Mouse (Mus musculus): ENCODE measurements around the gene Slc25a43. TPM values are rescaled to one million over a fixed set of nuclear protein-coding genes. Genes with fewer than 3 reads are reported as not detected.
A peak's percentile ranks its signal among the peaks of the same experiment; 100 is the strongest.

Slc25a43 gene
- polyA plus RNA-seq (2016; fragmentation: Nextera tagmentation; extraction: Ambion mirVana) = 0.99 and 1.6 TPM in 2 replicates

DNA sequence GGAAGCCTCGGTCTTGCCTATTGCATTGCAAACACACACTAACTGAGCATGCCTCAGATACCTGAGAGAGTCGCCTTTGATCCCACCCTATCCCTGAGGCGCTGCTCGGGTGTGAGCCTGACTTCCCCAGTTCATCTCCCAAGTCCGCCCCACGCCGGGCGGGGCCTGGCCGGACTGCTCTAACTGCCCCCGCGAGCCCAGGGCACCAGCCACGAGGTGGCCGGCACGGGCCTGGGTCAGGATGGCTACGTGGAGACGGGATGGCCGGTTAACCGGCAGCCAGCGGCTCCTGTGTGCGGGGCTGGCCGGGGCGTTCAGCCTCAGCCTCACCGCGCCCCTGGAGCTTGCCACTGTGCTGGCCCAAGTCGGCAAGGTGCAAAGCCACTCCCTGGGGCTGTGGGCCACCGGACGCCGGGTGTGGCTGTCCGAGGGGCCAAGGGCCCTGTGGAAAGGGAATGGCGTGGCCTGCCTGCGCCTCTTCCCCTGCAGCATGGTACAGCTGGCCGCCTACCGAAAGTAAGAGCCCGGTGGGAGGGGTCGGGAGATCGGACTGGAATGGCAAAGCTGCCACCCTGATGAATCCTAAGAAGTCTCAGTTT is at the start of gene Slc25a43:
Gene Slc25a43, plus strand, starts transcription at position 157 of the 599 bp plus-strand sequence.
- Histone ChIP-seq H3K9me3 (replicated peaks) (peaks cover 6% of the 10 kb centered on the region), H3K4me3 (peak within 1 kb of the TSS; percentile 55), H3K36me3 (no peaks in the 10 kb centered on the region), H3K4me1 (peaks cover 13% of the 10 kb centered on the region), H3K27me3 (ENCODE audit: low read depth, poor library complexity, severe bottlenecking) (no peaks in the 10 kb centered on the region), H3K27ac (replicated peaks) (peak within 1 kb of the TSS; percentile 83)
- peak; percentile 38 for DNase-seq (ENCODE audit: low spot score)
- 20% methylated on average over 36 of the region's 36 CpGs for WGBS

DNA sequence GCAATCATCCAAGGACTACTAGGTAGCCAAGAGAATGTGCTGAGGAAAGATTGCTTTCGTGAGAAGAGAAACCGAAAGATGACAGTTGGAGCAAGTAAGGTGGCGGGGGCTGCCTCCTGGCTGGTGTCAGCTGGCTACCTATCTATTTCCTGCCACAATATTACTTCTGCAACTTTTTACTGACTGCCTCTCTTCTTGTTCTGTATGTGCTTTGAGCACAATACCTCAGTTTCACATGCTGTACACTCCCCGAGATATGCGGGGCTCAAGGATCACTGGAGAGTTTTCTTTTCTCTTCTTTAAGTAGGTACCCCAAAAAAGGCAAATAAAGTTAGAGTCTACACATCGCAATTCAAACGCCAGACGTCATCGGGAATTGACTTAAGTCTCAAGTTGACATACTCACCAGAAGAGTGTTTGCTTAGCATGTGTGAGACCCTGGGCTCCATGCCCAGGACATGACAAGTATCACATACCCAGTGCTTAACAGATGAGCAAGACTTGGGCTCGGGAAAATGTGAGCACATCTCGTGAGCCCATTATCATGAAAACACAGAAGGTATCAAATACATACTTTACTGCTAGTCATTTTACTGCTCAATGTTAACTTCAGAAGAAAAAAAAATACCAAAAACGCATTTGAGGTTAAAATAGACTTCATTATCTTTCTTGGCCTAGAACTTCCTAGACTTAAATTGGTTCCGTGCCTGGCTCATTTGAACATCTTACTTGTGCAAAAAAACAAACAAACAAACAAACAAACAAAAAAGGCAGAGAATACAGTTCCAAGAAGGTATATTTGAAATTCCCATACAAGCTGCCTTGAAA is 3.1 kb upstream of the Slc25a43 start:
- Histone ChIP-seq H3K36me3 (no peaks in the 10 kb centered on the region), H3K4me1 (peaks cover 13% of the 10 kb centered on the region), H3K27me3 (ENCODE audit: low read depth, poor library complexity, severe bottlenecking) (no peaks in the 10 kb centered on the region), H3K9me3 (replicated peaks) (peaks cover 6% of the 10 kb centered on the region), H3K27ac (replicated peaks) (no peak overlapping the region), H3K4me3 (no peak overlapping the region)
- no peak for DNase-seq (ENCODE audit: low spot score)
- 92% methylated on average over 13 of the region's 13 CpGs for WGBS

DNA sequence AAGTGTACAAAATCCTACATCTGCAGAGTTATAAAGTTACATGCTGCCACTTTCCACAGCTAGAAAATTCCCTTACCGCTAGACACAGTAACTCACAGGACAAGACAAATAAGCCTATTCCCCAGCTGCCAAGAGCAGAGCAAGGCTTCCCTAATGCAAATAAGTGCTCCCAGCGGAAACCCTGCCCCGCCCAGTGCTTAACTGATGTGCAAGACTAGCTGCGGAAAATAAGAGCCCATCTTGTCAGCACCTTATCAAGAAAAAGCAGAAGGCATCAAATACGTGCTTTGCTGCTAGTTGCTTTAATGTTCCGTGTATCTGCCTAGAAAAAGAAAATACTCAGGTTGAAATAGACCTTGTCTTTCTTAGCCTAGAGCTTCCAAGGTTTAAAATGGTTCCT is 2.2 kb upstream of the Slc25a43 start:
- Histone ChIP-seq H3K4me1 (peaks cover 13% of the 10 kb centered on the region), H3K27ac (replicated peaks) (no peak overlapping the region), H3K4me3 (no peak overlapping the region), H3K36me3 (no peaks in the 10 kb centered on the region), H3K9me3 (replicated peaks) (peaks cover 6% of the 10 kb centered on the region), H3K27me3 (ENCODE audit: low read depth, poor library complexity, severe bottlenecking) (no peaks in the 10 kb centered on the region)
- 33% methylated on average over 6 of the region's 6 CpGs for WGBS
- no peak for DNase-seq (ENCODE audit: low spot score)

DNA sequence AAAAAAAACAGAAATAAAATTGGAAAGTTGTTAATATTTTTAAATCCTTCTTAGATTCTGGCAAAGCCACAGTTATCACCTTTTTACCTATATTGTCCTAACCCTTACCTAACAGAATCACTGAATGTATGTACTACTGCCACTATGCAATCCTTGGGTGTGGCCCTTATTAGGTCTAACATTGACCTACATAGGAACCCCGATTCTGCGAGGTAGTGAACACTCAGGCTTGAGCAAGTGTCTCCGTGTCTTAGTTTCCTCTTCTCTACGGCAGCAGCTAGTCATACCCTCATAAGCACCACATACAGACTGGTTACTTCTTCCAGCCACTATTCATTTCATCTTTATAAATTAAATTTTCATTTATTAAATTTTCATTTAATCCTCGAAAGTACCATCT is 715 bp upstream of the Slc25a43 start:
- Histone ChIP-seq H3K27me3 (ENCODE audit: low read depth, poor library complexity, severe bottlenecking) (no peaks in the 10 kb centered on the region), H3K9me3 (replicated peaks) (peaks cover 6% of the 10 kb centered on the region), H3K36me3 (no peaks in the 10 kb centered on the region), H3K4me3 (no peak overlapping the region), H3K27ac (replicated peaks) (no peak overlapping the region), H3K4me1 (peaks cover 13% of the 10 kb centered on the region)
- no peak for DNase-seq (ENCODE audit: low spot score)
- 94% methylated on average over 5 of the region's 5 CpGs for WGBS

DNA sequence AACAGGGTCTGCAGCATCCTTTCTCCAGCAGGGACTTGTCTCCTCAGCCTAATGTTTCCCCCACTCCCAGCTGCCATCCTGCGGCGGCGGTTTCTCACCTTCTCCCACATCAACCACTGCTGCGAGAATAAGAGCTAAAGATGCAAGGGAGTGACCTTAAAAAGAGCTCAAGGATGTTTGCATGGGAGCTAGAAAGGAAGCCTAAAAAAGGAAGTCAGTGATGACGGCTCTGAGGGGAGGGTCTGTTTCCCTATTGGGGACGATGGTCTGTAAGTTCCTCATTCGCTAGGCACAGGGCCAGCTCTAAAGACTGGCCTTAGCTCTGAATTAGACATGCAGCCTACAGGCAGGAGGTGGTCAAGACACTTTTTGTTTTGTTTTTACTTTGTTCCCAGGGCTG is 1.3 kb downstream of the Slc25a43 start:
- DNase-seq (ENCODE audit: low spot score) = no peak
- Histone ChIP-seq H3K27ac (replicated peaks) (no peak overlapping the region), H3K27me3 (ENCODE audit: low read depth, poor library complexity, severe bottlenecking) (no peaks in the 10 kb centered on the region), H3K4me3 (no peak overlapping the region), H3K36me3 (no peaks in the 10 kb centered on the region), H3K9me3 (replicated peaks) (peaks cover 6% of the 10 kb centered on the region), H3K4me1 (peaks cover 13% of the 10 kb centered on the region)
- WGBS = 77% methylated on average over 7 of the region's 7 CpGs

DNA sequence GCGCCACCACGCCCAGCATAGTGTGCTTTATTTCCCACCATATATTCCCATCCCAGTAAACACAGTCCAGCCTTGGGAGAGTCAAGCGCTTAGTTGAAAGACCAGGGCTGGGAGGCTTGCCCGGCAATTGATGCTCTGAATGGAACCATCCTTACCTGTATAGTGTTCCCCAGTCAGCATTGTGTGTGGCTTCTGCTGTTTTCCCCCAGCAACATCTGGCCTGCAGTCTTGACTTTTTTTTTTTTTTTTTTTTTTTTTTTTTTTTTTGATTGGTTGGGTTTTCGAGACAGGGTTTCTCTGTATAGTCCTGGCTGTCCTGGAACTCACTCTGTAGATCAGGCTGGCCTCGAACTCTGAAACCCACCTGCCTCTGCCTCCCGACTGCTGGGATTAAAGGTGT is 1.9 kb downstream of the Slc25a43 start:
- Histone ChIP-seq H3K4me3 (no peak overlapping the region), H3K9me3 (replicated peaks) (peaks cover 6% of the 10 kb centered on the region), H3K27me3 (ENCODE audit: low read depth, poor library complexity, severe bottlenecking) (no peaks in the 10 kb centered on the region), H3K4me1 (peaks cover 13% of the 10 kb centered on the region), H3K36me3 (no peaks in the 10 kb centered on the region), H3K27ac (replicated peaks) (no peak overlapping the region)
- no peak for DNase-seq (ENCODE audit: low spot score)
- WGBS = 96% methylated on average over 7 of the region's 7 CpGs

DNA sequence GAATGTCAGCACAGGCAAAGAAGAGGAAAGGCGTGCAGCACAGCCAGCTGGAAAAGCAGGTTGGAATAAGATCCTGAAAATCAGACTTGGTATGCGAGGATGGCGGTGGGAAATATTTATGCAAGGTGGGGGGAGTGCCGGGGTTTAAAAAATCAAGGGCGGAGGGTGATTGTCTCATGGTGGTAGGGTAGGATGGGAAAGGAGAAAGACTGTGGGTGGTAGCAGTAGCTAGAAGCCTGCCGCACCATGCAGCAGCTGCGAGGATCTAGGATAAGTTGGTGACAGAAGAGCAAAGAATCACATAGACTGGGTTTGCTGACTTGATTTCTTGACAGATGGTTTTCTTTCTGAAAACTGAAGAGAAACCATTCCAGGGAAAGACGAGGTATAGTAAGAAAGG is 3.3 kb downstream of the Slc25a43 start:
- Histone ChIP-seq H3K9me3 (replicated peaks) (peaks cover 6% of the 10 kb centered on the region), H3K4me1 (peaks cover 7% of the 10 kb centered on the region), H3K27me3 (ENCODE audit: low read depth, poor library complexity, severe bottlenecking) (no peaks in the 10 kb centered on the region), H3K27ac (replicated peaks) (no peak overlapping the region), H3K4me3 (no peak overlapping the region), H3K36me3 (no peaks in the 10 kb centered on the region)
- no peak for DNase-seq (ENCODE audit: low spot score)
- WGBS = 88% methylated on average over 8 of the region's 8 CpGs

DNA sequence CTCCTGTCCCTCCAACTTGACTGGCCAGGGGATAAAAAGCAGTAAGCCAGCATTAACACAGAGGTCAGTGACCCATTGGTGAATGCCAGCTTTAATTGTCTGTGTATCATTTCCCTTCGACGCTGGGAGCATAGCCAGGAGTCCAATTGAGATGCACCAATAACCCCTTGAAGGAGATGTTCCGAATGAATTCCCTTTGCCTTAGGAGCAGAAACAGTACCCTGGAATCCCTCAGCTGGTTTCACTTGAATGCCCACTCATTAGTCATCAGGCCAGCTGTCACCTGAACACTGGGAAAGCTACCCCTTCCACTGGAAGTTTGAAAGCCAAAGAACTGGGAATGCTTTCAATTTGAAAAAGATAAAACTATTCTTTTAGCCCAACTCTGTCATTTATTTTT is 5.1 kb downstream of the Slc25a43 start:
- DNase-seq (ENCODE audit: low spot score) = no peak
- WGBS = 61% methylated on average over 3 of the region's 3 CpGs
- Histone ChIP-seq H3K36me3 (no peaks in the 10 kb centered on the region), H3K9me3 (replicated peaks) (peaks cover 4% of the 10 kb centered on the region), H3K27me3 (ENCODE audit: low read depth, poor library complexity, severe bottlenecking) (no peaks in the 10 kb centered on the region), H3K27ac (replicated peaks) (no peak overlapping the region), H3K4me1 (peaks cover 5% of the 10 kb centered on the region), H3K4me3 (no peak overlapping the region)

DNA sequence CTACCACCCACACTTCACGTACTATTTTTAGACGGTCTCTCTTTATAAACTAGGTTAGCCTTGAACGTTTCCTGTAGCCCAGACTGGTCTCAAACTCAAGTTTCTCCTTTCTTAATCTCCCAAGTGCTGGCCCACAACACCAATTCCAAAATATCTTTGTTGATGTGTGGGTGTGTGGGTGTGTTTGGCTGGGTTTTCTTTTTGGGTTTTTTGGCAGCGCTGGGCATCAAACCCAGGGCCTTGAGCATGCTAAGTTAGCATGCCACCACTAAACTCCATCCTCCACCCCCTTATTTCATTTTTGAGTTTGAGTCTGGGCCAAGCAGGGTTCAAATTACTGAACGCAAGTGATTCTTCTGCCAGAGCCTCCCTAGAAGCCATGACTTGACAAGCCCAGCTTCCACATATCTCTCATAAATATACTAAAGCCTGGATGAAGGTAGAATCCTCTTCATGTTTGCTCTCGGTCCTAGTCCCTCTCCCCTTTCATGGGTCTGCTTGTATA is 5.9 kb downstream of the Slc25a43 start:
- Histone ChIP-seq H3K9me3 (replicated peaks) (no peaks in the 10 kb centered on the region), H3K27me3 (ENCODE audit: low read depth, poor library complexity, severe bottlenecking) (no peaks in the 10 kb centered on the region), H3K4me3 (no peak overlapping the region), H3K4me1 (no peaks in the 10 kb centered on the region), H3K27ac (replicated peaks) (no peak overlapping the region), H3K36me3 (no peaks in the 10 kb centered on the region)
- WGBS = 85% methylated on average over 6 of the region's 6 CpGs
- DNase-seq (ENCODE audit: low spot score) = no peak

DNA sequence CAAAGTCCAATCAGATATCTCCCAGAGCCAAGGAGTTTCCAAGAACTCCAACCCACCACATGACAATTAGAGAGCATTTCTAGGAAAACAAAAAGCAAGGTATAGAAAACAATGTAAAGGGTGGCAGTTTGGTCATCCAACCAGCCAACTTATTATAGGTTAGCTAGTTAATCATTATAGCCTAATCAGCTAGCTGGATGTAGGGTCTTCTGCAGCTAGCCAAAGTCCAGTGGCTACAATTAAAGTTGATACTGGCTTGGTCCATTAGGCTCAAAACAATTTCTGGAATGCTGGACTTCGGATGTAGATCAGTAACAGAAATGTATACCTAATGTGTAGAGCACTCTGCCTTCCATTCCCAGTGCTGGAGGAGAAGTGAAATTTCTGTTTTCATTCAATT is 7.1 kb downstream of the Slc25a43 start:
- no peaks in the 10 kb centered on the region for H3K36me3 ChIP-seq
- no peaks in the 10 kb centered on the region for H3K4me1 ChIP-seq
- 83% methylated on average over 1 of the region's 1 CpGs for WGBS
- H3K27ac ChIP-seq (replicated peaks) = no peak overlapping the region
- no peaks in the 10 kb centered on the region for H3K27me3 ChIP-seq (ENCODE audit: low read depth, poor library complexity, severe bottlenecking)
- DNase-seq (ENCODE audit: low spot score) = no peak
- H3K9me3 ChIP-seq (replicated peaks) = no peaks in the 10 kb centered on the region
- no peak overlapping the region for H3K4me3 ChIP-seq

DNA sequence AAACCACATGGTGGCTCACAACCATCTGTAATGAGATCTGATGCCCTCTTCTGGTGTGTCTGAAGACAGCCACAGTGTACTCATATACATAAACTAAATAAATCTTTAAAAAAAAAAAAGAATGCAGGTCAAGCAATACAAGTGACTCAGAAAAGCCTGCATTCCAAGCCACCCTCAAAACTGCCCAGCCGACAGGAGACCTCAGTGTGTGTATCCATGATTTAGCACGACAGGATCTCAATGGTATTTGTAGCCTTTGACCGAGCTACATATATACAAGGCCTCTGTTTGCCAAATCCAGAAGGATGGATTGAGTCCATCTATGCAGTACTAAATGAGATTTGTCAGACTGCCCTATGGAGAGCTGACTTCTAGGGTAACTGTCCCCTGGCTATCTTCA is 9.1 kb downstream of the Slc25a43 start:
- H3K4me3 ChIP-seq = no peak overlapping the region
- no peaks in the 10 kb centered on the region for H3K36me3 ChIP-seq
- no peak overlapping the region for H3K27ac ChIP-seq (replicated peaks)
- 96% methylated on average over 3 of the region's 3 CpGs for WGBS
- H3K9me3 ChIP-seq (replicated peaks) = no peaks in the 10 kb centered on the region
- H3K4me1 ChIP-seq = no peaks in the 10 kb centered on the region
- no peaks in the 10 kb centered on the region for H3K27me3 ChIP-seq (ENCODE audit: low read depth, poor library complexity, severe bottlenecking)
- no peak for DNase-seq (ENCODE audit: low spot score)

DNA sequence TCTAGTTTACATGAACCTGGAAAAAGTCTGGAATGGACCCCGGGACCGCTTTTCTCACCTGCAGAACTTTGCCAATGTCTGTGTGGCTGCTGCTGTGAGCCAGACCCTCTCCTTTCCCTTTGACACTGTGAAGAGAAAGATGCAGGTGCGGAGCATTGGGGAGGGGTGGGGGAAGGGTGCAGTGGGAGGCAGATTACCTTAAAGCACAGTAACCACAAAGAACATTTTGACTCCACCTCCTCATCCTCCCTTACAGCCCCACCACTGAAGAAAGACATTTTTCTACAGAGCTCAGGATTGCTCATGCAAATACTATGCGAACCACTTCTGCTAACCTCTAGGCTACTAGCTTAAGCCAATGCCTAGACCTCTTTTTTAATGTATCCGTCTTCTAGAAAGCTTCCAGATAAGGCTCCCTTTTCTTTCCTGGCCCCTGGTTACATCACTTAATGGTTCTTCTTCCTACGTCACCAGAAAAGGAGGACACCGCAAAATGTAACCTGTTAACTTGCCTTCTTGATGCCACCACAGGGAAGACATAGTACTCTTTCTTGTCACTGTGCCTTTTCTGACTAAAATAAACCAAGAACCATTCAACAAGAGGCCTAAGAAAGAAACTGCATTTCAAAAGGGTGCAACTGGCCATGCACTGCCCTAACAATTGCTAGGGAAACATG is 14.5 kb downstream of the Slc25a43 start:
- WGBS = 71% methylated on average over 7 of the region's 7 CpGs
- no peak overlapping the region for H3K4me3 ChIP-seq

DNA sequence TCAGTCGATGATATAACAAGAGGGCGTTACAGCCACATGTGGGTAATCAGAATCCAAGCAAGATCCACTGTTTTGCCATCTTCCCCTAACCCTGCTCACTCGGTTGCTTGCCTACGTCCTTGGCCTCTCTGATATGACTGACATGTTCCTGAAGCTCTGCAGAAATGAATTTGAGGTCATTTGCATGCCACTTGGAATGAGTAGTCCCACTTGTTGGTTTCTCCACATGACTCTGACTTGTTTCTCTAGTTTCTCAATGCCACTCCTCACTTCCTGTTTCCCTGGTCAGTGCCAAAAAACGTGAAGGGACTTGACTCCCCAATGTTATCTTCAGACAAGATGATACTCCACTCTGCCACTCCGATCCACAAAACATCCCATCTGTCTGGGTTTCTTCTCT is 15.1 kb downstream of the Slc25a43 start:
- no peaks in the 10 kb centered on the region for H3K36me3 ChIP-seq
- H3K4me3 ChIP-seq = no peak overlapping the region
- H3K27ac ChIP-seq (replicated peaks) = no peak overlapping the region
- peaks cover 24% of the 10 kb centered on the region for H3K4me1 ChIP-seq
- no peaks in the 10 kb centered on the region for H3K27me3 ChIP-seq (ENCODE audit: low read depth, poor library complexity, severe bottlenecking)
- DNase-seq (ENCODE audit: low spot score) = no peak
- no peaks in the 10 kb centered on the region for H3K9me3 ChIP-seq (replicated peaks)
- WGBS = 71% methylated on average over 6 of the region's 6 CpGs

More for the DNA sequence above, 14.5 kb downstream of the Slc25a43 start:
- Histone ChIP-seq H3K27ac (replicated peaks) (no peak overlapping the region), H3K27me3 (ENCODE audit: low read depth, poor library complexity, severe bottlenecking) (no peaks in the 10 kb centered on the region), H3K36me3 (no peaks in the 10 kb centered on the region), H3K9me3 (replicated peaks) (no peaks in the 10 kb centered on the region), H3K4me1 (peaks cover 19% of the 10 kb centered on the region)
- no peak for DNase-seq (ENCODE audit: low spot score)
